Mouse (Mus musculus) brown adipose tissue, adult 24 weeks (tissue): Measurements from ENCODE around the gene Tbc1d8. TPM values are rescaled to one million over a fixed set of nuclear protein-coding genes. Genes with fewer than 3 reads are reported as not detected.

Experiments
- H3K27ac ChIP-seq: fragments of 200-500 bp; replicated peaks from 2 replicates; pipeline ENCODE4 v1.5.1; 2012; ENCODE audit warnings: low read depth, mild to moderate bottlenecking, low read length
- H3K4me1 ChIP-seq: fragments of 200-500 bp; 2 replicates; pipeline ENCODE4 v1.6.1; 2012; ENCODE audit warnings: low read length, mixed read lengths; ENCODE audit not compliant: control insufficient read depth, insufficient read depth, insufficient read length
- H3K4me3 ChIP-seq: fragments of 200-500 bp; 2 replicates; pipeline ENCODE4 v1.5.1; 2012; ENCODE audit warnings: low read depth, mild to moderate bottlenecking, low read length, moderate library complexity; ENCODE audit not compliant: insufficient read depth
- polyA plus RNA-seq: library from polyadenylated mRNA; stranded (reverse); fragments of >200 nt; gene quantifications from 2 replicates; pipeline ENCODE4 v1.2.4, GENCODE M21; 2012; ENCODE audit not compliant: missing spikeins, insufficient read depth, insufficient read length

Tbc1d8 gene
- polyA plus RNA-seq, 1 experiment = 8.5 TPM

DNA sequence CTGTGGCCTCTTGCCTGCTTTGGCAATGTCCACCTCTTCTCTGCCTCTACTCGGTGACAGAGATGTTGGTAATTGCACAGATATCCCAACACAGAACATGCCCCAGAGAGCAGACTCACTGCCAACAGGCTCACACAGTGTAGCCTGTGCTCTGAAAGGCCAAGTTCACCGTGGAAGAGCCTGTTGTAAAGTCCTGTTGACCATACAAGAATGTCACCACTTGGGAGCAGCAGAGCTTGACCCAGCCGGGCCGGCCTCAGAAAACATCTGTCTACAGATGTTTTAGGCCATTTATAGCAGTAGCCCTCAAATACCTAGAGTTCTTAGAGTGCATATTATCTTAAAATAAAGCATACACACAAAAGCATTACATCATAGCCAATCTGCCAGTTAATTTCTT is 71.4 kb downstream of the Tbc1d8 start:
- no peak overlapping the region for H3K27ac ChIP-seq
- peaks cover 6% of the 10 kb centered on the region; the same call in 1 of the 2 replicates for H3K4me1 ChIP-seq
- no peak overlapping the region for H3K4me3 ChIP-seq

- Histone ChIP-seq H3K27ac (no peak overlapping the region), H3K4me1 (no peaks in the 10 kb centered on the region), H3K4me3 (no peak overlapping the region)
Observed at GRCm38 (mm10) chr1:39400173-39400572, 78.4 kb downstream of the Tbc1d8 start.

DNA sequence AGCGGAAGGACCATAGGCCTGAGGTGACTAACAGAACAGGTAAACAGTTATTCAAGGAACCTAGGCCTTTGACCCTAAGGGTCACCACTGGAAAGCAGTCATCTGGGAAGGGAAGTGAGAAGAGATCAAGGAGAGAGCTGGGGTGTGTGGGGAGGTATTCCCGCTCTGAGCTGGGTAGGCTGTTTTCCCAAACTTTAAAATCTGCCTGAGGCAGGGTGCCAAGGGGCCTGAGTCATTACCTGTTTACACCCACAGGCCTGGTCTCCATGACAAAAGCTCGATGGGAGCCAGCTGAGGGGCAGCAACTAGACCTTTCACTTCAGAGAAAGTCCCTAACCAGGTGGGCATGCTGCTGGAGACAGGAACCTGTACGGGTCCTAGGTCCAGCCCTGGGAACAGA is 79.3 kb downstream of the Tbc1d8 start:
- H3K4me1 ChIP-seq = 0 out of 2 replicates have a peak, but pooled peaks cover 1% of the 10 kb centered on the region
- H3K27ac ChIP-seq = no peak overlapping the region
- H3K4me3 ChIP-seq = no peak overlapping the region

- H3K27ac ChIP-seq = no peak overlapping the region
- H3K4me1 ChIP-seq = 0 out of 2 replicates have a peak, but pooled peaks cover 5% of the 10 kb centered on the region
- no peak overlapping the region for H3K4me3 ChIP-seq
Observed at GRCm38 (mm10) chr1:39398284-39398683, 80.3 kb downstream of the Tbc1d8 start.

DNA sequence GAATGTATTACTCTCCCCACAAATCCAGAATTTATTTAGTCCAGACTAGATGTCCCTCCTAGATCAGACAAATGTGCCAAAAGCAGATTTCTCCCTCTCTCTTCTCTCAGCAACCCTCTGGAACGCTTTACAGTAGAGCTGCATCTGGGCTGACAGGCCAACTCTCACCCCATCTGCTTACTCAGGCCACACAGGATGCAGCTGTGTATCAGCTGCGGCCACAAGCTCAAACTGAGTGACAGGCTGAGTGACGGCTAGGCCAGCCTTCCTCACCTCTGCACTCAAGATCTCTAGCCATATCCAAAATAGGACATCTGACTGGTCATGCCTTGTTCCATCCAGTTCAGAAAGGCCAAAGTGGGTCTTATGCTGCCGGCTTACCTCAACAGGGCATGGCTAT is 82.2 kb downstream of the Tbc1d8 start:
- Histone ChIP-seq H3K4me3 (no peak overlapping the region), H3K27ac (no peak overlapping the region), H3K4me1 (0 out of 2 replicates have a peak, but pooled peaks cover 5% of the 10 kb centered on the region)

DNA sequence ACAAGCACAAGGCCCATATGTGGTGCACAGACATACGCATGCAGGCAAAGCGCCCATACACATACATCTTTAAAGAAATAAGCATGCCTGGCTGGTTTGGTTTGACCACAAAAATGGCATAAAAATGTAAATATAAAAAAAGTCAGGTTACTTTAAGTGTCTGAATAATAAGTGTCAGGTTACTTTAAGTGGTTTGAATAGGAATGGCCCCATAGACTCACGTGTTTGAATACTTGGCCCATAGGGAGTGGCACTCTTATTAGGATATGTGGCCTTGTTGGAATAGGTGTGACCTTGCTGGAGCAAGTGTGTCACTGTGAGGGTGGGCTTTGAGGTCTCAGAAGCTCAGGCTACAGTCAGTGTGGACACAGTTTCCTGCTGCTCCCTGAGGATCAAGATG is 83.9 kb downstream of the Tbc1d8 start:
- H3K4me3 ChIP-seq = no peak overlapping the region
- 0 out of 2 replicates have a peak, but pooled peaks cover 5% of the 10 kb centered on the region for H3K4me1 ChIP-seq
- H3K27ac ChIP-seq = no peak overlapping the region

GRCm38 (mm10) chr1:39394096-39394495 is 84.5 kb downstream of the Tbc1d8 start:
- H3K4me3 ChIP-seq = no peak overlapping the region
- peak overlapping the region; percentile 41; the same call in 1 of the 2 replicates for H3K27ac ChIP-seq
- H3K4me1 ChIP-seq = 0 out of 2 replicates have a peak, but pooled peaks cover 5% of the 10 kb centered on the region

GRCm38 (mm10) chr1:39393217-39393867 is 85.2 kb downstream of the Tbc1d8 start:
- Histone ChIP-seq H3K27ac (no peak overlapping the region), H3K4me1 (0 out of 2 replicates have a peak, but pooled peaks cover 5% of the 10 kb centered on the region), H3K4me3 (no peak overlapping the region)

DNA sequence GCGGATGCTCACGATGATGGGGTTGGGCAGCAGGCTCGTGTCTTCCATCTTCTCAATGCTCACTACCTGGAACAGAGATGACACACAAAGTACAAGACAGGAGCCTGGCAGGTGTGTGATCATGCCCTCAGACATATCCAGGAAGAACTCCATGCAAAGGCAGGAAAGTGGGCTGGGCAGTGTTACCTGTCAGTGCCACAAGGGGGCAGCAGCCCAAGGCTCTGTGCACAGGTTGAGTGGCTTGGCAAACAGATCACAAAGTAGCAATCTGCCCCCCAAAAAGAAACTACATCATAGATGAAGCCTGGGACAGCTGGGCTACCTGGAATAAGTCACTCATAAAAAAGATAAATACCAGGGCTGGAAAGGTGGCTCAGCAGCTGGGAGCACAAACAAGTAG is 86.4 kb downstream of the Tbc1d8 start:
- Histone ChIP-seq H3K4me1 (0 out of 2 replicates have a peak, but pooled peaks cover 5% of the 10 kb centered on the region), H3K27ac (no peak overlapping the region), H3K4me3 (no peak overlapping the region)

DNA sequence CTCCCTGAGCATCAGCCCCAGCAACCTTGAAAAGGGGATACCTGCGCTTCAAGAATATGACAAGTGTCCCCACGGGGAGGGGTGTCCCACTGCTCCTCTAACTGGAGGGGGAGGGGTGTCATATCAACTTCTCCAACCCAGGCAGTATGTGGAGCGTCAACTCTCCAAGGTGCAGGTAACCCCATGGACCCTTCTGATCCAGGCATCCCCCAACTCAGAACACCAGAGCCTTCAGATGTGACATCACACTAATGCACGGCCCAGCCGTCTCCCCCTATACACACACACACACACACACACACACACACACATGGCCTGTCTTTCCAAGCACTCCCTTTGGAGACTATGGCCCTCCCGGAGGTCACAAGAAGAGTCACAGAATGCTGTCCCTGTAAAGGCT is 86.9 kb downstream of the Tbc1d8 start:
- 0 out of 2 replicates have a peak, but pooled peaks cover 5% of the 10 kb centered on the region for H3K4me1 ChIP-seq
- H3K4me3 ChIP-seq = no peak overlapping the region
- H3K27ac ChIP-seq = no peak overlapping the region

- H3K4me3 ChIP-seq = no peak overlapping the region
- H3K27ac ChIP-seq = no peak overlapping the region
- H3K4me1 ChIP-seq = 0 out of 2 replicates have a peak, but pooled peaks cover 4% of the 10 kb centered on the region
Observed at GRCm38 (mm10) chr1:39389338-39389737, 89.2 kb downstream of the Tbc1d8 start.

DNA sequence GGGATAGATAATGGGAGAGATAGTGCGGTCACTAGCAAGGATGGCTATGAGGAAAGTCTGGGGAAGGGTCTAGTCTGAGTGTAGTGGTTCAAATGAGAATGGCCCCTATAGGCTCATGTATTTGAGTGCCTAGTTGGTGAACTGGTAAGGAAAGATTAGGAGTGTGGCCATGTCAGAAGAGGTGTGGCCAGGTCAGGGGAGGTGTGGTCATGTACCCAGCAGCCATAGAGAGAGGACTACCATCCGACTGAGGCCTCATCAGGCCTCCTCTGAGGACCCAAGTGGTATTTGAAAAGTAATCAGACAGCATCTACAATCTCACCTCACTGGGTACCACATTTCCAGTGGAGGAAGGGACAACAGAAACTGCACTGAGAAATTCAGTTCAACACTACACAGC is 90.4 kb downstream of the Tbc1d8 start:
- H3K4me1 ChIP-seq = no peaks in the 10 kb centered on the region
- no peak overlapping the region for H3K27ac ChIP-seq
- H3K4me3 ChIP-seq = no peak overlapping the region

DNA sequence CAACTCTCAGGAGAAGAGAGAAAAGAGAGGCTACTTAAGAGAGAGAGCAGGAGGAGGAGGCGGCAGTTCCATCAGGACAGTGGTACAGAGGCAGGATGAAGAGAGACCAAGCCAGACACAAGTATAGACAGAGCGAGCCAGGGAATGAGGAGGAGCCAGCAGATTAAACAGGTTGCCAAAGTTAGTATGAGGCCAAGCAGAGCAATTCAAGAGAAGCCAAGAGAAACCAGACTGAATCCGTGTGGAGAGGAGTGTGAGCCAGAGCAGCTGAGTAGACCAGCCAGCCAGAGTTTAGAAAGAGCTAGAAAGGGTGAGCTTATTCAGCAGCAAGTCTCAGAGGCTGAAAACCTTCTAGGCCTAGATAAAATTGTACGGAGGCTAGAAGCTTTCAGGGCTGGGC is 91.1 kb downstream of the Tbc1d8 start:
- H3K4me3 ChIP-seq = no peak overlapping the region
- H3K27ac ChIP-seq = no peak overlapping the region
- no peaks in the 10 kb centered on the region for H3K4me1 ChIP-seq

DNA sequence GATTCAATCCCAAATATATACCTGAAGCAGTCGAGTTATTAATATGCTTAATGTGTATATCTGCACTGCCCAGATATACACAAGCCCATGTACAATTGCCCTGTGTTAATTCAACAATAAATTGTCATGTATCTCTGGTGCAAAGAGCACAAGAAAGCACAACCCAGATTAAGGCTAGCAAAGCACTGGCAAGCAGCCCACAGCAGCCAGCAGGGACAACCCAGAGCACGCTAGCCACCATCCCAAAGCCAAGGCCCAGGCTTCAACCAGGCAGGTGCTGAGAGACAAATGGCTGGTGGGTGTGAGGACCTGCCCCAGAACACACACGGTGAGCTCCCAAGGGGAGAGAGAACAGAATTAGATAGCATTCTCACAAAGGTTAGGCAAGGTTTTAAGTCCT is 92.1 kb downstream of the Tbc1d8 start:
- Histone ChIP-seq H3K27ac (no peak overlapping the region), H3K4me1 (no peaks in the 10 kb centered on the region), H3K4me3 (no peak overlapping the region)

GRCm38 (mm10) chr1:39384914-39385313 is 93.6 kb downstream of the Tbc1d8 start:
- Histone ChIP-seq H3K27ac (no peak overlapping the region), H3K4me1 (no peaks in the 10 kb centered on the region), H3K4me3 (no peak overlapping the region)

DNA sequence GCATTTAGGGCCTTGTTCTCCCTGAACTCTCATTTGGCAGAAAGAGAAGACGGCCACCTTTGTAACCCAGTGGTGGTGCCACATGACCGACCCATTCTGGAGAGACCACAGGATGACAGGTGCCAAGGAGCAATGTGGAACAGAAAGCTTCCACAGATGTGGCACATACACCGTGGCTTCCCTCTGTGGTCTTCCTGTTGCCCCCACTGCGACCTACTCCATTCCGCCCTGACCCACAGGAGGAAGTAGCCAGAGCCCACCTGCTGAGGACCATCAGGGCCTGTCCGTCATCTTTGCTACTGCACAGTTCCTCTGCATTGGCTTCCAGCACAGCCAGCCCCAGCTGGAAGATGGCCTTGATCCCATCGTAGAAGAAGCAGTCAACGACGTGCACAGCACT is 97.5 kb downstream of the Tbc1d8 start:
- no peak overlapping the region for H3K27ac ChIP-seq
- H3K4me1 ChIP-seq = no peaks in the 10 kb centered on the region
- no peak overlapping the region for H3K4me3 ChIP-seq
